Mouse (Mus musculus): Measurements from ENCODE around the gene Smu1.

DNA sequence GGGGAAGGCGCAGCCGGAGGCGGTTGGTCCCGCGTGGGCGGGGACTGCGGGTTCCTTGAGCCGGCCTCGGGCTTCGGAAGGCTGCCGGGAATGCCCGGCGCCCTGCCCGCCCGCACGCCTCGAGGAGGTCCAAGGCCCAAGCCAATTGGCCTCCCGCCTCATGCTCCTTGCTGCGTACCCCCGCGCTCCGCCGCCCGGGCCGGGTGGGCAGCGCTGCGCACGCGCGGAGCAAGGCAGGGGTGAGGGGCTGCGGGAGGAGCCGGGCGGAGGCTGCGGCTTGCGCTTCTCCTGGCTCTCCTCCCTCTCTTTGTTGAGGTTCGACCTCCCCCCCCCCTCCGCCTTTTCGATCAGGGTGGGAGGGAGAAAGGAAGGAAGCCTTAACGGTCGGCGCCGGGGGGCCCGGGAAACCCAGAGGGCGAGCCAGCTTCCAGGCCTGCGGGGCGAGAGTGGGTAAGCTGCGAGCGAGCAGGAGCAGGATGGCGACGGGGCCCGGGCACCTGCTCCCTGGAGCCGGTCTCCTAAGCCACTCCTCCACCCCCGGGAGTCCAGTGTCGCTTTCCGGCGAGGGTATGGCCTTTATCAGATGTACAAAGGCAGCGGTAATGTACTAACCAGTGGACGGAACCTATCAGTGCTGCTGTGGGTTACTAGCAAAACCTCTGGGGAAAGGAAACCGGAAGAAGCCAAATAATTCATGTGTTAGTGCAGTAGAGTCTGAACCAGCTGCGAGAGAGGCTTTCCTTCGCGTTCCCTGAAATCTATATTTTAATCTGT is 34.8 kb downstream of the Smu1 start:
- TF ChIP-seq GATA1 (IDR thresholded peaks at IDR 0.05; ENCODE audit: borderline replicate concordance, low read length), result peak; percentile 38; the same call in 1 of the 3 replicates
- TF ChIP-seq FLI1 (IDR thresholded peaks at IDR 0.05; ENCODE audit: low read length), result no peak

All from megakaryocyte, embryonic 14.5 days (primary cell).